Mouse (Mus musculus): ENCODE measurements at regions not wholly inside any gene's neighbourhood (a gene's known extent, or its start where the extent isn't known, plus 50 kb on each side); places are given as distances from the start of the nearest gene placed in this dataset.

DNA sequence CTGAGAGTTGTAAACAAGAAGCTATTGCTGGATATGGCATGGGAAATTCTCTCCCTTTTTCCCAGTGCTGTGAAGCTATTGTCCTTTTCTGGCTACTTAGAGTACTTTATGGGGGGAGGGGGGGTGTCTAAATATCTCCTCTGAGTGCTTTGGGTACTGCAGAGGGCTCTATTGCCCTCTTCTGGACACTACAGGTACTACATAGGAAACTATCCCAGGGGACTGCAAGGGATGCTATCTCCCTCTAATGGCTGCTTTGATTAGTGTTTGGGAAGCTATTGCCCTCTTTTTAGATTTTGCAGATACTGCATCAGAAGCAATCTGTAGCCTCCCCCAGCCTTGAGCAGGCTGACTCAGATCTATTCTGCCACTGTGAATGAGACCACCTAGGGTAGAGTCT, 55.8 kb upstream of the 5430402E10Rik start:
- Histone ChIP-seq H3K4me3 (ENCODE audit: insufficient read depth, low read depth, low read length) (no peak overlapping the region), H3K4me1 (ENCODE audit: control insufficient read depth, insufficient read depth, low read length) (no peaks in the 10 kb centered on the region), H3K36me3 (ENCODE audit: control insufficient read depth, insufficient read depth, low read length) (no peaks in the 10 kb centered on the region), H3K27me3 (replicated peaks; ENCODE audit: control insufficient read depth, insufficient read depth, low read length) (no peaks in the 10 kb centered on the region), H3K27ac (ENCODE audit: insufficient read depth, low read depth, low read length) (no peak overlapping the region)
- DNase-seq = peak; percentile 0
- TF ChIP-seq POLR2A (IDR thresholded peaks at IDR 0.05; ENCODE audit: low read depth, low read length) (no peak), CTCF (conservative IDR thresholded peaks at IDR 0.05; ENCODE audit: insufficient read depth, insufficient read length, low read depth, low read length) (no peak)
